Mouse (Mus musculus): ENCODE data around the gene Anp32a.

Anp32a gene

GRCm38 (mm10) chr9:62346388-62346679, 5.2 kb downstream of the Anp32a start:
- no peak for DNase-seq (ENCODE audit: low spot score)

- no peak for DNase-seq (ENCODE audit: low spot score)
Observed at GRCm38 (mm10) chr9:62347201-62347600, 6.1 kb downstream of the Anp32a start.

GRCm38 (mm10) chr9:62348050-62348449, 7.0 kb downstream of the Anp32a start:
- no peak for DNase-seq (ENCODE audit: low spot score)

GRCm38 (mm10) chr9:62348467-62348985, 7.4 kb downstream of the Anp32a start:
- no peak for DNase-seq (ENCODE audit: low spot score)

DNA sequence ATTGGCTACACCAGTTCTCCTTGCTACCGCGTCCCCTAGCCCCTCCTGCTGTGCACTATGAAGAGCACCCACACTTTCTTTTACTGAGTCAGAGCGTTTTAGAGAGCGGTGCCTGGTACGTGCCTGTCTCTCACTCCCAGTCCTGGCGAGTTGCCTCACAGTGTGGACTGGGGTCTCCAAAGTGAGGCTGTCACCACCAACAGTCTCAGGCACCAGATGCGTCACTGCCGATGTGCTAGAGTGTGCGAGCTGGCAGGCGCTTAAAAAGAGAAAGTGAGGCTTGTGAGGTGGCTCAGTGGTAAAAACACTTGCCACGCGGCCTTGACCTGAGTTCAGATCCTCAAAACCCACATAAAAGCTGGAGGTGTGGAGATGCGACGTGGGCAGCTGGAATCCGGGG, 8.2 kb downstream of the Anp32a start:
- no peak for DNase-seq (ENCODE audit: low spot score)

DNA sequence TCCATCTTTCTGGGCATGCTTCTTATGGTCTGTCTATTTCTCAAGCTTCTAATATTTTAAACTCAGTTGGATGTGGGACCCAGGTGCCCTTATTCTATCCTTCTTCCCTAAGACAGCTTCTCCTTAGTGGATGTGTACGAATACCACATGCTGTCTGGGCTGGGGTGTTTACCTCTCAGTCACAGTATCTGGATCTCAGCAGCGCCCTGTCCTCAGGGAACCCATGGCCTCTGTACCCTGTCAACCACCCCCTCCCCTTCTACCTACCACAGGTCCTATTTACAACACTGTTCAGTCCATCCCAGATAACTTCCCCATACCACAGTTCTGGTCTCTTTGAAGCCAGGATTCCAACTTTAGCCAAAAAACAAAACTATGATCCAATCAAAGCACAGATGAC, 9.6 kb downstream of the Anp32a start:
- DNase-seq (ENCODE audit: low spot score) = no peak

GRCm38 (mm10) chr9:62351200-62351599, 10.1 kb downstream of the Anp32a start:
- no peak for DNase-seq (ENCODE audit: low spot score)

DNA sequence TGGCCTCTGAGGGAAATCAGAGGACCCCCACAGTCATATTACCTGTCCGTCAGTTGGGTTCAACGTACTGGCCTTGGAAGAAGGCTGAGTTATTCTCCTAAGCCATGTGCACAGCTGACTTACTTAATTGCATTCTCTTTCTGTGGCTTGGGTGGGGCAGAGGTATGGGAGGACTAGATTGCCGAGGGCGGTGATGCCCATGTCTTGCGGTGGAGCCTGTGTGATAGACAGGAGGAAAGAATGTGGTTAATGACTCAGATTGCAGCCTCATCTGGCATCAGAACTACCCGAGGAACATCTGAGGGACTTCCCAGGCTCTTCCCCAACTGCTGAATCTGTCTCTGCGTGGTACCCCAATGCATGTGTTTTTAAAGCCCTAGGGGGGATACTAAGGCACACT, 12.7 kb downstream of the Anp32a start:
- no peak for DNase-seq (ENCODE audit: low spot score)

DNA sequence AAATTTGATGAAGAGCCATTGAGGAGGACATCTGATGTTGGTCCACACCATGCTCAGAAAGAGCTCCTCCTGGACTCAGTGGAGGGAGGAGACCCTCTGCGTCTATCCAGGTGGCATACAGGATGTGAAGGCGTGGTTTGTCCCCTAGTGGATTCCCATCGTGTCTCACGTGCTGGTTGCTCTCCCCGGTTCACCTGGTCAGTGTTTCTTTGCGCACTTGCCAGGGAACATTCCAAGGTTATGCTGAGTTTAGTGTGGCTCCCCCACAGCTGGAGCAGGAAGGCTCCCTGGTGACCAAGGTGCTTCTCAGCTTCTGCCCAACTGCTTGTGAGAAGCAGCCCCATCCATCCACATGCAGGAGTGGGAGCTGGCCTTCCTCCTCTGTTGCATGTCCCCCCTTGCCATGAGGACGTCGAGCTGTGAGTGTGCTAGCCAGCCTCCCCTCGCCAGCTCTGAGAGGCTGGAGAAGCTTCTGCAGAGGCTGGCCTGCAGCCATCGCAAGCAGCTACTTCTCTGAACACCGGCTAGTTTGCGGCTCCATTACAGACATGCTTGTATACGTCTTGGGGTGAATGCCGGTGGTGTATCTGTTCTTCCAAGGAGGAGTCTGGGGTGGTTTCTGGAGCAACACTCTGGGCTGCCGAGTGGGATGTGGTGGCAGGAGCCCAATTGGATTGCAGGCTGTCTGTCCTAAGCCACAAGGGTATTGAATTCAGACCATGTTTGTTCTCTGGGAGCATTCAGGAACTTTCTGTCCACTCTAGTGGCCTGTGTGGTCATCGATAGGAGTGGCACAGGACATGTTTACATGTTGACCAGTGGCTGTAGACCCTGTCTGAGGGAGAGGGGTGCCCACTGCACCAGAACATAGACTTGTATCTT, 14.0 kb downstream of the Anp32a start:
- DNase-seq (ENCODE audit: low spot score) = peak; percentile 34

- no peak for DNase-seq (ENCODE audit: low spot score)
Observed at GRCm38 (mm10) chr9:62355763-62356162, 14.7 kb downstream of the Anp32a start.

- DNase-seq (ENCODE audit: low spot score) = no peak
Observed at GRCm38 (mm10) chr9:62357593-62357992, 16.5 kb downstream of the Anp32a start.

DNA sequence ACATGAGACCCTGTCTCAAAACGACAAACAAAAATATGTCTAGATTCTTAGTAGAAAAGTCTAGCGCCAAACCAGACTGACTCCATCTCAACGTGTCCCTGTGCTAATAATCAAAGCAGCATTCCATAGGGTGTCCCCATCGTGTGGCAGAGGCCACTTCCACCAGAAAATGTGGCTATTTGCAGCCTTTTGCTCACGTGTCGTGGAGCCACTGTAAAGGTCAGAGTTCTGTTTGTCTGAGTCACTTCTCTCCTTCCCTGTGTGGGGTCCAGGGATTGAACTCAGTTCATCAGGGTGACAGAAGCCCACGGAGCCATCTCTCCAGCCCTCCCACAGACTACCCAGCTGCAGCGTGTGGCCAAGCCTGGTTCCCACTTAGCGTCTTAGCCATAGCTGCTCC, 17.8 kb downstream of the Anp32a start:
- DNase-seq (ENCODE audit: low spot score) = no peak

- no peak for DNase-seq (ENCODE audit: low spot score)
Observed at GRCm38 (mm10) chr9:62360889-62361288, 19.8 kb downstream of the Anp32a start.

DNA sequence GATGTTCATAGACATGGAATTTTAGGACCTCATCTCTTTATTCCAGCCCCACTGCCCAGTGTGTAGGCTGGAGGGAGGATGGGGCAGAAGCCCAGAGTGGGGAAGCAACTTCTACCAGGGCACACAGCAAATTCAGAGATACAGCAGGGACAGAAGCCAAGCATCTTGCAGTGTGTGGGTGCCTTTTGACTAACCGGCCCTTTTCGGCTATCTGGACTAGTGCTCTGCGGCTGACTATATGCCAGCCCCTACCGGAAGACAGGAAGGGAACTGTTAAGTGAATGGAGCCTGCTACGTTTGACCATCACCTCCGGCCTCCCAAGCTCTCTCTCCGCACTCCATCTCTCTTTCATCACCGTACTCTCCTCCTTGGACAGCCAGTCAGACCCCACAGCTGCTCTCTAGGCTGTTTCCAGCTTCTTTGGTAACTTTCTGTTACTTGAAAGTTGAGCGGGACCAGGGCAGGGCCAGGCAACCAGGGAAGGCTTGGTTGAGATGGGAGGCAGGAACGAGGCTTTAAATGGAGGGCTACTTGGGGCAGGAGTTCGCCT, 21.8 kb downstream of the Anp32a start:
- no peak for DNase-seq (ENCODE audit: low spot score)

GRCm38 (mm10) chr9:62363619-62364018, 22.5 kb downstream of the Anp32a start:
- DNase-seq (ENCODE audit: low spot score) = peak; percentile 83

- no peak for DNase-seq (ENCODE audit: low spot score)
Observed at GRCm38 (mm10) chr9:62364216-62364615, 23.1 kb downstream of the Anp32a start.

DNA sequence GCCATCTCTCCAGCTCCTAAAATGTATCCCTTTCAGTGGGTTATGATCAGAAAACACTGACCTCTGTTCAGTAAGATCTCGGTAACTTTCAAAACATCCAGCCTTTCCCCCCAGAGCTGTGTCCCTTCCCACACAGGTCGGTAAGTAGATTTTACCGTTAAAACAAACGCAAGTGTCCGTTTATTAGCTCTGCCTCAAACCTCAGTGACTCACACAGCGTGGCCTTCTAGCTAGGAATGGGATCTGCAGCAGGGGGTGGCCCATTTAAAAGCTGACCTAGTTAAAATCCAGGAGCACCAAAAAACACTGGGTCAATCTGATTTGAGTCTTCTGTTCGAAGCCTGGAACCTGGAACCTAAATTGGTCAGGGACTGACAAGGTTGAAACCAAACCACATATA, 23.7 kb downstream of the Anp32a start:
- DNase-seq (ENCODE audit: low spot score) = no peak

DNA sequence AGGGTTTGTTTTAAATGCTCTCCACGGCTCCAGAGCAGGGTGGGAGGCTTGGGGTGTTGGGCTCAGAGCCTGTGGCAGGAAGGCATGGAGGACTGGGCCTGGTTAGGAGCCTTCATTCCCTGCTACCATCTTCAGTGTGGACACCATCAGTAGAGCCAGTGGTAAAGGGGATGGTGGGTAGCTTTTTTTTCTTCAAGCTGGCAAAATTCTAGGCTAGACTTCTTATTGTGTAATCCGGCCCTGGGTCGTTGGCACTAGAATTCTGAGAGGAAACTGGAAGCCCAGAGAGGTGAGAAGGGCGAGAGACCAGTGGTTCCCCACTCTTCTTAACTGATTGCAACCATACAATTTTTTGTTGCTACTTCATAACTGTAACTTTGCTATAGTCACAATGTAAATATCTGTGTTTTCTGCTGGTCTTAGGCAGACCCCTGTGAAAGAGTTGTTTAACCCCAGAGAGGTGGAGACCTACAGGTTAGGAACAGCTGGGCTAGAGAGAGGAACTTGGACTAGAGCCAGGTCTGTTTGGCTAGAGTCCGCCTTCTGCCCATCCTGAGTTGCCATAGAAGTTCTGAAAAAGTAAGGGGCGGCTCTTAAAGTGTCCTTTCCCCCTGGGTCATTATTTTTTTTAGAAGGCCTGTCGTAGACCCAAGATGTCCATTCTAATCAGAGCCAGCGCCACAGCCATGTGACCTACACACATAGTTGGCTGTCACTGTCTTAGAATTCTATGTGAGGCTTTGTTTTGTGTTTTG, 24.4 kb downstream of the Anp32a start:
- peak; percentile 76 for DNase-seq (ENCODE audit: low spot score)

- DNase-seq (ENCODE audit: low spot score) = no peak
Observed at GRCm38 (mm10) chr9:62366478-62367458, 25.7 kb downstream of the Anp32a start.

DNA sequence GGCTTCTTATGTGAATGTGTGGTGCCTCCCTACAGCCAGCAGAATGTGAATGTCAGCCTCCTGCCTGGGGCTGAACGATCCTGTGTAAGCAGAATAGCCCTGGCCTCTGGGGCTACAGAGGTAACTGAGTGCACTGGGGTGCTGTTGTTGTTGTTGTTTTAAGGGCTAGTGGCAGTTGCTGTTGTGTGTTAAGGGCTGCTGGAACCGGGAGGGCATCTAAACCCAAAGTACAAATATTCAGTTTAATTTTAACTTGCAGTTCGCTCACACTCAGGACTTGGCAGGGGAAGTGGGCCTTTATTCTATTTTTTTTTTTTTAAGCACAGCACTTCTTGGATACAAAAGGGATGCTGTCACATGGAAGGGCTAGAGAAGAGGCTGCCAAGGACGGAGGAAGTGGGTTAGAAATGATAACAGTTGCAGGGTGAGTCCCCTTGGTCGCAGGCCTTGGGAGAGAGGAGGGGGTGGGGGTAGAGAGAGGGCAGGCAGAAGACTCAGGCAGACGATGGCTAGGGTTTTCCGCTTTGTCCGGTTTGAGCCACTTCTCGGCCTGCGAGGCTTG, 26.5 kb downstream of the Anp32a start:
- peak; percentile 87 for DNase-seq (ENCODE audit: low spot score)

DNA sequence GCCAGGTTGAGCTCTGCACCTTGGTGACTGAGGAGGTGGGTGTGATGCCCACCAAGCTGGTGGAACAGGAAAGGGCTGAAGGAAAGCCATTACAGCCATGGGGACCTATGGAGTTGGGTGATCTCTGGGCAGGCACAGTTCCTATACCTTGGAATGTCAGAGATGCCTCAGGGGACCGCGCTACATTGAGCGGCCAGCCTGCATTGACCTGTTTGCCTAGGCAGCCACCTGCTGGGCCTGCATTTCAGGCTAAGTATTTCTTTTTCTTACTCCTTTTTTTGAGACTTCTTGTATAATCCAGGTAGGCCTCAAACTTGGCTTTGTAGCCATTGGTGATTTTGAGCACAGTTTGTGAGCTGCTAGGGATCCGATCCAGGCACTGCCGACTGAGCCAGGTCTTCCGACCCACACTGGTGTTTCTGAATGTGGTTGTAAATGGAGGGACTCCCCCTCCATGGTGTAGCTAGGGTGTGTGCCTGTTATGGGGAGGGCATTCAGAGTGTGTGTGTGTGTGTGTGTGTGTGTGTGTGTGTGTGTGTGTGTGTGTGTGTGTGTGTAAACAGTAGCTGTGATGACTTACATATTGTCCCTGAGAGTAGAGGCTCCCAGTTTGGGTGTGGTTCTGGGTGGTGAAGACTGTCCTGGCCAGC, 27.3 kb downstream of the Anp32a start:
- peak; percentile 39 for DNase-seq (ENCODE audit: low spot score)

Data from adipocyte (in vitro differentiated cells).